Mouse (Mus musculus): ENCODE measurements around the gene Flcn.

Gene Flcn

DNA sequence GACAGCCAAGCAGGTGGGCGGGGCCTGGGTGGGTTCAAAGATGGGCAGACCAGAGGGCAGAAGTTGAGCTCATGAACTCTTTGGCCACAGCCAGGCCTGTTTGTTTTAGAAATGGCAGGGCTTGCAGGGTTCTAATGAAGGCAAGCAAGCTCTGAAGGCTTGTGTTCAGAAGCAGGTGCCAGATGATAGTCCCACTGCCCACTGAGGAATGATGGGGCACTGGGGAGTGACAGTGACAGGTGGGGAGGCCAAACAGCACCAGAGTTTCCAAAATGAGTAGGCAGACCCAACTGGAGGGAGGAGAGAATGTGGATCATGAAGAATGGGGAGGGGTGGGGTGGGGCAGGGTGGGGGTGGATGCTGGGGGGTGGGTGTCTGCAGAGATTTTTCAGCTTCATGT is 4.6 kb downstream of the Flcn start:
- no peak for DNase-seq

GRCm38 (mm10) chr11:59804409-59805110 is 5.3 kb downstream of the Flcn start:
- DNase-seq = no peak

GRCm38 (mm10) chr11:59803516-59803915 is 6.3 kb downstream of the Flcn start:
- DNase-seq = no peak

DNA sequence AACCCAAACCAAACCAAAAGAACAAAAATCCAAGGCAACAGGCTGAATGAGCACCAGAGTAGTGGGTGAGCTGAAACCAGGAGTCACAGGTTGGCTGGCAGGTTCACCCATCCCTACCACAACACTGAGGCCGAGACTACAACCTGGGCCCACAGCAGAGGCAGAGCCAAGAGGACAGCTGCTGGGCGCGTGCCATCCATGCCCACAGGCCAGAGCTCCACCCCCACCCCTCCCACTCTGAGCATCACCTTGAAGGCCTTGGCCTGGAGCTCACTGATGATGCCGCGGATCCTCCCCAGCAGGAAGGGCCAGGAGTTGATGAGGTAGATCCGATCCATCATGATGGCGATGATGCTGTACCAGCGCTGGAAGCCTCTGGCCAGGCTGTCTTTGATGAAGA is 7.9 kb downstream of the Flcn start:
- DNase-seq = no peak

GRCm38 (mm10) chr11:59800412-59800811 is 9.4 kb downstream of the Flcn start:
- no peak for DNase-seq

GRCm38 (mm10) chr11:59793390-59793789 is 16.4 kb downstream of the Flcn start:
- no peak for DNase-seq

DNA sequence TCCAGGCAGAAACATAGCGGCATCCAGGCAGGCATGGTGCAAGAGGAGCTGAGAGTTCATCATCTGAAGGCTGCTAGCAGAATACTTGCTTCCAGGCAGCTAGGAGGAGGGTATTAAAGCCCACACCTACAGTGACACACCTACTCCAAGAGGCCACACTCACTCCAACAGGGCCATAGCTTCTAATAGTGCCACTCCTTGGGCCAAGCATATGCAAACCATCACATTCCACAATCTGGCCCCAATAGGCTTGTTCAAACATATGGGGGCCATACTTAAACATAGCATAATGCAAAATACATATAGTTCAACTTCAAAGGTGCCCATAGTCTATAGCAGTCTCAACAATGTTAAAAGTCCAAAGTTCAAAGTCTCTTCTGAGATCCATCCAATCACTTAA is 20.5 kb downstream of the Flcn start:
- DNase-seq = no peak

GRCm38 (mm10) chr11:59787199-59787781 is 22.5 kb downstream of the Flcn start, which contains the start of gene Pld6:
Pld6 (minus strand) TSS chr11:59787645.
- no peak for DNase-seq

- DNase-seq = no peak
These were observed 23.2 kb downstream of the Flcn start for GRCm38 (mm10) chr11:59786444-59787198.

GRCm38 (mm10) chr11:59783591-59783990 is 26.2 kb downstream of the Flcn start:
- no peak for DNase-seq

DNA sequence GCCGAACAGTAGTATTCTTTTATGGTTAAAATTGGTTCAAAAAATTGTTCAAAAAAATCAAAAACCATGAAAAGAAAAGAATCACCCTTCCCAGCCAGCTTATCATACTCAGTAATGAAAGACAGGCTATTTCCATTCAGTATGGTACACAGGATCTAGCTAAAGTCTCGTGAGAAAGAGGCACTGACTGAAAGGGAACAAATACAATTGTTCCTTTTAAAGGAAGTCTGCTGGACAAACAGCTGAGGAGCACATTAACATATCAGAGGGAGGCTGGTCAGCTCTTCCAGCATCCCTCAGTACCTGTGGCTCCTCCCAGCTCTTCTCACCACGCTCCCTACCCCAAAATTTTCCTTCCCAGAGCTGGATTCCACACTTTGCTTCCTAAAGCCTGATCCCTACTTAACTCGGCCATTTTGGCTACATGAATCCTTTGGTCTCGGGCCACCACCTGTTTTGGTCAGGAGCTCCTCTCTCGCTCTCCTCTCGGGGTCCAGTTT is 27.7 kb downstream of the Flcn start:
- no peak for DNase-seq

GRCm38 (mm10) chr11:59780241-59780640 is 29.6 kb downstream of the Flcn start:
- no peak for DNase-seq

DNA sequence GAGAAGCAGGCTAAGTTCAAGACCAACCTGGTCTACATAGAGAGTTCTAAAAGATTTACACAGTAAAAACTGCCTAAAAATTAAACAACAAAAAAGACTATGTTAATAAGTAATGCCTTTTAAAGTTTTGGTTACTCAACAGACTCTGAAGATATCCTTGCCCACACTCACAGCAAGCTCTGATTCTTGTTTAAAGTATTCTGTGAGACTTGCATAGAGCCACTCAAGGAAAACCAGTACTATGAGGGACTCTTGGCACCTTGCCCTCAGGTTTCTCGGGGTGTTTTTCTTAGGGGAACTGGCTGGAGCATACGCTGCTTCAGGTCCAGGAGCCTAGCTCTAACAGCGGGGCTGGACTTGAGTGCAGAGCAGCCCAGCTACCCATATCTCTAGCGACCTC is 30.4 kb downstream of the Flcn start:
- no peak for DNase-seq

DNA sequence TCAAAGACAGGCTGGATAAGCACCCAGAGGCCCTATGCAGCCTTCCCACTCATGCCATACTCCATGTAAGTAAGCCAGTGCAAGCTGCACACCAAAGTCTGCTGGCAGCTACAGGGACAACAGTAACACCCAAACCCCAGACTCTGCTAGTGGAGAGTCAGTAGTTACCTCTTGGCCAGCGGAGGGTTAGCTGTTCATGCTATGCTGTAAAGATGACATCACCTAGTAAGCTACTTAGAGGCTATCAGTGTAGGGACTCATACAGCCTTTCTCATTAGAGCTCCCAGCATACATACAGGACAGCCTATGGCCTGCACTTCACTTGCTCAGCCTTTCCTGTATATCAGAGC is 31.0 kb downstream of the Flcn start:
- no peak for DNase-seq

GRCm38 (mm10) chr11:59778181-59778873 is 31.5 kb downstream of the Flcn start:
- DNase-seq = peak; percentile 49

DNA sequence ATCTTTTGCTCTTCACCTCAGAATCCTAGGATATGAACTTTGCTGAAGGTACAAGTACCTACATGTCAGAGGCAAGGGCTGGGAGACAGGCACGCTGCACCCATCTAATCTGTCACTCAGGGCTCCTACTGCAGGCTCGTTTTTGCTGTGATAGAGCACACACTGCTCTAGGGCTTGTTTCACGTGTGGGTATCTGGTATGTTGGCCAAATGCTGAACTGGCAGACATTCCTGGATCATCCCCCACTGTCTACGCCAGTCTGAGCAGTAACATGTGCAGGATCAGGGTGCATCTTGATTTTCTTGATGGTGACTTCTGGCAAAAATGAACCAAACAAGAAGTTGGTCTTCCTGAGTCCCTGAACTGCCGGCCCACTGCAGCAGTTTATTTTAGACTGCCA is 32.6 kb downstream of the Flcn start:
- peak; percentile 59 for DNase-seq

- no peak for DNase-seq
These were observed 34.2 kb downstream of the Flcn start for GRCm38 (mm10) chr11:59775435-59776148.

- no peak for DNase-seq
These were observed 35.3 kb downstream of the Flcn start for GRCm38 (mm10) chr11:59774522-59774921.

DNA sequence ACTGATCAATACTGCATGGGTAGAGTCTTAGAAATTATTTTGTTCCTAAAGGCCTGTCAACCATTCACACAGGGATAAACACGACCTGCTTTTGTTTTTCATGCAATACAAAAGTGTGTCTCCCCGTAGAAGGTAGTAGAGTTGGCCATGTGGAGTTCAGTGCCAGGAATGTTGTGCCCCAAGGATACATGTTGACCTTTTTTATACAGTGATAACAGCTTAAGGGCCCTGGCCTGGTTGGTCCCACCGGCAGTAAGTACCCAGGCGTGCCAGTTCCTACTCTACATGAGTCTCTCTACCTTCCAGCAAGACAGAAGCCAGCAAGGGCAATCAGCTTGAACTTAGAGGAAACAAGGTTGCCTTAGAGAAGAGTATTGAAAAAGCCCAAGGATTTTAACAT is 36.9 kb downstream of the Flcn start:
- DNase-seq = no peak

DNA sequence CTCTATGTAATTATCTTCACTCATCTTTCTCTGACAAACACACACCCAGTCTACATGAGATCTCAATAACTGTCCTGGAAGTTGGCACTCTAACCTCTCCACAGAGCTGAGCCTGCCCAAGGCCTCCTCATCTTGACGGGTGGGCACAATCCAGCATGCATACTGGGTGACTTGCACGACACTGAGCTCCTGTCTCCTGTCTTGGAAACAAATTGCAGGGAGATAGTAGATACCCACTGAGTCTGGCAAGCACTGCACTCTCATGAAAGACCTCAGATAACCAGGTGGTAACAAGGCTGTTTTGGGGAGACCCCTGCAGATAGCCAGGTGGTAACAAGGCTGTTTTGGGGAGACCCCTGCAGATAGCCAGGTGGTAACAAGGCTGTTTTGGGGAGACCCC is 37.5 kb downstream of the Flcn start:
- no peak for DNase-seq

GRCm38 (mm10) chr11:59770753-59771152 is 39.1 kb downstream of the Flcn start:
- no peak for DNase-seq

GRCm38 (mm10) chr11:59769738-59770137 is 40.1 kb downstream of the Flcn start:
- DNase-seq = no peak

DNA sequence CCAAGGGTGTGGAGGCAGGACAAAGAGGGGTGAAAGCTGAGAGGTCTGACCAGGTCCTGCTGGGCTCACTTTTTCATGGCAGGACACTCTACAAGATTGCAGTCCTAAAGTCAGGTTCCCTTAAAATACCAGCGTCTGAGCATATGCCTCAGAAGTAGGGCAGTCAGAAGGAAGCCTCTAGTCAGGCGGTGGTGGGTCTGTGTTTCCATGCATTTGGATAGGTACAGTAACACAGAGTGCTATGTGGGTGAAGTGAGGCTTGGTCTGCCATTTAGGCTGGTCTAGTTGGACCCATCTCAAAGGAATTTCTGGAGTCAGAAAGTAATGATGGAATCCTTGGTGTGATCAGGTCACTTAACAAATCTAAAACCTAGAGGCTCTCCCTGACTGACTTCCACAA is 40.5 kb downstream of the Flcn start:
- no peak for DNase-seq

Measured in layer of hippocampus, adult 9-11 months (tissue).